In genomic region chr1:64705230-64705629, GRCm38 (mm10) we compare ENCODE assay signal across 8 mouse cellular contexts. TPM values are rescaled to one million over a fixed set of nuclear protein-coding genes. Genes with fewer than 3 reads are reported as not detected.
A peak's percentile ranks its signal among the peaks of the same experiment; 100 is the strongest.
DNase-seq lines count a peak whose midpoint lies in the region; ATAC-seq and TF ChIP-seq lines count a peak whose summit lies in the region.

No protein-coding gene starts in this region.

- no peak overlapping the region for H3K4me3 ChIP-seq in intestine, postnatal 0 days (ENCODE audit: low read depth, low read length)
- no peak overlapping the region for H3K4me3 ChIP-seq in liver, adult 2 months (ENCODE audit: insufficient read depth, low read depth, low read length)

- no peak overlapping the region for H3K27ac ChIP-seq in intestine, postnatal 0 days (ENCODE audit: low read depth, low read length)
- H3K27ac ChIP-seq in liver, adult 2 months (replicated peaks; ENCODE audit: insufficient read depth, low read depth, low read length) = no peak overlapping the region

- peak; percentile 58 for DNase-seq in urinary bladder, postnatal 25 days (ENCODE audit: low spot score)
- no peak for DNase-seq in urinary bladder, adult 2 months (ENCODE audit: low spot score)
- DNase-seq in c-Kit-negative CD71-positive TER-119-positive erythroid progenitor cells, embryonic 14.5 days (ENCODE audit: low read depth, low spot score) = peak; percentile 62
- peak; percentile 49 for DNase-seq in fibroblast of lung, adult 2 months (ENCODE audit: low read depth)
- peak; percentile 57 for DNase-seq in liver, adult 2 months (ENCODE audit: extremely low read depth, low read depth, low spot score)
- peak; percentile 75 for DNase-seq in thymus, postnatal 25 days

- TF ChIP-seq CTCF in intestine, postnatal 0 days (IDR thresholded peaks at IDR 0.05; ENCODE audit: low read depth) = peak; percentile 81
- peak; percentile 21; the same call in 1 of the 2 replicates for TF ChIP-seq CTCF in liver, adult 2 months (IDR thresholded peaks at IDR 0.05; ENCODE audit: low read depth, low read length)

- no peak overlapping the region for H3K4me2 ChIP-seq in intestine, postnatal 0 days (replicated peaks; ENCODE audit: low read depth)

- H3K9me3 ChIP-seq in intestine, postnatal 0 days (ENCODE audit: control insufficient read depth) = no peaks in the 10 kb centered on the region

- 41% methylated on average over 6 of the region's 6 CpGs for WGBS in intestine, postnatal 0 days
- 42% methylated on average over 6 of the region's 6 CpGs for WGBS in liver, adult 2 months

- no peak for ATAC-seq in intestine, postnatal 0 days
- ATAC-seq in neutrophil, adult 5-6 weeks (ENCODE audit: extremely low read depth, insufficient number of reproducible peaks, low FRiP score, poor library complexity, severe bottlenecking) = peak; percentile 80

- no peak overlapping the region for H3K9ac ChIP-seq in intestine, postnatal 0 days (ENCODE audit: low read depth, low read length)
- no peak overlapping the region for H3K9ac ChIP-seq in liver, adult 2 months (ENCODE audit: low read depth, low read length)

- no peaks in the 10 kb centered on the region for H3K27me3 ChIP-seq in intestine, postnatal 0 days (replicated peaks; ENCODE audit: control insufficient read depth, insufficient read depth, low read length)
- H3K27me3 ChIP-seq in liver, adult 2 months (ENCODE audit: control insufficient read depth, insufficient read depth, low read length) = no peaks in the 10 kb centered on the region

- H3K79me2 ChIP-seq in liver, adult 2 months (ENCODE audit: control insufficient read depth, insufficient read depth, low read length) = no peaks in the 10 kb centered on the region

- no peak for TF ChIP-seq POLR2A in liver, adult 2 months (IDR thresholded peaks at IDR 0.05; ENCODE audit: extremely low read depth, insufficient read depth, low read length)

- no peaks in the 10 kb centered on the region for H3K36me3 ChIP-seq in intestine, postnatal 0 days (ENCODE audit: control insufficient read depth, insufficient read depth)
- H3K36me3 ChIP-seq in liver, adult 2 months (ENCODE audit: control insufficient read depth, insufficient read depth, low read length) = peaks cover 16% of the 10 kb centered on the region; the same call in 1 of the 2 replicates

- H3K4me1 ChIP-seq in intestine, postnatal 0 days (replicated peaks; ENCODE audit: control insufficient read depth, insufficient read depth, low read length) = no peaks in the 10 kb centered on the region
- no peaks in the 10 kb centered on the region for H3K4me1 ChIP-seq in liver, adult 2 months (ENCODE audit: control insufficient read depth, insufficient read depth, low read length)

RNA-seq across cellular contexts. Expression of gene Ccnyl1, which starts 15.0 kb away (rescaled TPM):
- 21.2 and 25.8 TPM in 2 replicates for polyA plus RNA-seq in urinary bladder, adult 2 months (2012; rRNA removed)
- polyA plus RNA-seq in intestine, postnatal 0 days (2015; fragmentation: Nextera tagmentation; extraction: Ambion mirVana) = 5.1 and 5.5 TPM in 2 replicates
- 3.6 and 3.9 TPM in 2 replicates for total RNA-seq in liver, adult 2 months (2014; rRNA removed)
- polyA plus RNA-seq in liver, adult 2 months (2012; rRNA removed) = 5.8 and 6.0 TPM in 2 replicates
- 19.5 and 24.0 TPM in 2 replicates for total RNA-seq in neutrophil, adult 5-6 weeks (2017)

RNA-seq across cellular contexts. Expression of gene Fzd5, which starts 32.3 kb away (rescaled TPM):
- 5.3 and 6.2 TPM in 2 replicates for polyA plus RNA-seq in urinary bladder, adult 2 months (2012; rRNA removed)
- polyA plus RNA-seq in intestine, postnatal 0 days (2015; fragmentation: Nextera tagmentation; extraction: Ambion mirVana) = 4.7 and 5.6 TPM in 2 replicates
- total RNA-seq in liver, adult 2 months (2014; rRNA removed) = 3.1 and 4.0 TPM in 2 replicates
- polyA plus RNA-seq in liver, adult 2 months (2012; rRNA removed) = 4.7 and 4.9 TPM in 2 replicates
- total RNA-seq in neutrophil, adult 5-6 weeks (2017) = 4.1 and 4.2 TPM in 2 replicates
